Mouse (Mus musculus) thymus, adult 2 months (tissue): Measurements from ENCODE around the gene Olfr61.
"Not testable (repeated sequence)": the region's sequence is repeated elsewhere in the genome, so short reads cannot be mapped to it uniquely, and the experiment has no call there.

ENCODE experiments used
- CTCF ChIP-seq: fragments of 200-500 bp; IDR thresholded peaks from 2 replicates; pipeline ENCODE4 v1.5.1; 2012; ENCODE audit warnings: mild to moderate bottlenecking, control low read depth, low read length, moderate library complexity, borderline replicate concordance; ENCODE audit not compliant: control insufficient read depth, poor library complexity, insufficient read depth; ENCODE audit errors: extremely low read depth
- POLR2A ChIP-seq: fragments of 200-500 bp; IDR thresholded peaks from 2 replicates; pipeline ENCODE4 v1.6.1; 2012; ENCODE audit warnings: mild to moderate bottlenecking, low read length, control low read depth, moderate library complexity; ENCODE audit not compliant: control insufficient read depth, poor library complexity, insufficient read depth; ENCODE audit errors: extremely low read depth

- TF ChIP-seq POLR2A, CTCF: not testable (repeated sequence)
Measured at GRCm38 (mm10) chr7:140600969-140601368, 27.8 kb upstream of the Olfr61 start, which contains the start of gene Olfr46.
